ENCODE assay signal across 9 mouse cellular contexts in genomic region chr8:71728826-71729620, GRCm38 (mm10). TPM values are rescaled to one million over a fixed set of nuclear protein-coding genes. Genes with fewer than 3 reads are reported as not detected.
DNase-seq lines count a peak whose midpoint lies in the region; ATAC-seq and TF ChIP-seq lines count a peak whose summit lies in the region.
"Had no signal": no experiment of that assay in that cellular context is flagged by ENCODE, and none has a peak within 500 bp of the region (broad histone marks: within the 10 kb centered on the region; RNA-seq: fewer than 3 reads in every experiment).

No protein-coding gene starts in this region.

- H3K9ac ChIP-seq in heart, embryonic 13.5 days: peak overlapping the region; percentile 58
- peak overlapping the region; percentile 60; the same call in 1 of the 2 replicates for H3K9ac ChIP-seq in ES-E14 (ENCODE audit: insufficient read depth, low read depth, low read length, poor library complexity, severe bottlenecking)
- H3K9ac ChIP-seq in limb, embryonic 15.5 days: no peak overlapping the region

- H3K4me3 ChIP-seq in heart, embryonic 13.5 days: peak overlapping the region; percentile 38
- peak overlapping the region; percentile 24 to 70; a peak in 3 of 4 replicates for H3K4me3 ChIP-seq in ES-E14 (ENCODE audit: insufficient read depth in 1 of 2, low read depth in 1 of 2, low read length in 2 of 2, poor library complexity in 1 of 2, severe bottlenecking in 1 of 2)
- peak overlapping the region; percentile 28; the same call in 1 of the 2 replicates for H3K4me3 ChIP-seq in limb, embryonic 15.5 days

- peaks cover 71% of the 10 kb centered on the region for H3K27me3 ChIP-seq in heart, embryonic 13.5 days (replicated peaks)
- peaks cover 46% of the 10 kb centered on the region for H3K27me3 ChIP-seq in limb, embryonic 15.5 days
- H3K27me3 ChIP-seq in splenic B cell, adult 2 months (ENCODE audit: control insufficient read depth, insufficient read depth, low read length, poor library complexity, severe bottlenecking): no peaks in the 10 kb centered on the region
- H3K27me3 ChIP-seq: Patski had no signal

- no peak overlapping the region for H3K27ac ChIP-seq in heart, embryonic 13.5 days (replicated peaks)
- H3K27ac ChIP-seq in ES-E14 (ENCODE audit: insufficient read depth, low read depth, low read length, poor library complexity, severe bottlenecking): no peak overlapping the region
- H3K27ac ChIP-seq in limb, embryonic 15.5 days: no peak overlapping the region

- DNase-seq in heart, adult 8-10 months (ENCODE audit: low spot score): no peak
- no peak for DNase-seq in ES-E14 (ENCODE audit: low read depth, low spot score)
- DNase-seq in splenic B cell, adult 2 months (ENCODE audit: low read depth, low spot score): peak; percentile 49
- DNase-seq in right cerebral cortex, adult 2 months (ENCODE audit: low spot score in 2 of 2): no peak
- DNase-seq in kidney, adult 9 months: no peak

- H3K36me3 ChIP-seq in heart, embryonic 13.5 days: no peaks in the 10 kb centered on the region
- no peaks in the 10 kb centered on the region for H3K36me3 ChIP-seq in ES-E14 (ENCODE audit: control insufficient read depth, insufficient read depth, low read length, poor library complexity, severe bottlenecking)
- no peaks in the 10 kb centered on the region for H3K36me3 ChIP-seq in limb, embryonic 15.5 days
- no peaks in the 10 kb centered on the region for H3K36me3 ChIP-seq in splenic B cell, adult 2 months (ENCODE audit: control insufficient read depth, insufficient read depth, low read length, poor library complexity, severe bottlenecking)

- ATAC-seq in heart, embryonic 13.5 days (ENCODE audit: extremely low read depth, insufficient number of reproducible peaks, low FRiP score, low TSS enrichment): no peak
- ATAC-seq in erythroid progenitor cell, adult 5-6 weeks (replicated peaks; ENCODE audit: low FRiP score, poor library complexity, severe bottlenecking): 0 out of 2 replicates have a peak, but pooled peaks have one; percentile 43
- ATAC-seq in limb, embryonic 15.5 days (ENCODE audit: insufficient number of reproducible peaks, low FRiP score, low TSS enrichment, low read depth): no peak
- ATAC-seq: Patski had no signal

- H3K4me2 ChIP-seq in heart, embryonic 13.5 days: peak overlapping the region; percentile 68
- peak overlapping the region; percentile 55 for H3K4me2 ChIP-seq in limb, embryonic 15.5 days

- 9% methylated on average over 15 of the region's 16 CpGs for WGBS in heart, embryonic 13.5 days
- 4% methylated on average over 16 of the region's 16 CpGs for WGBS in limb, embryonic 15.5 days

- H3K9me3 ChIP-seq in heart, embryonic 13.5 days: no peaks in the 10 kb centered on the region
- no peaks in the 10 kb centered on the region for H3K9me3 ChIP-seq in ES-E14 (ENCODE audit: control insufficient read depth, insufficient read depth, low read depth, low read length)
- H3K9me3 ChIP-seq in limb, embryonic 15.5 days: no peaks in the 10 kb centered on the region

- in situ Hi-C loops in ES-E14 (cut with MboI; ENCODE audit: low sequenced_read_pairs in 2 of 2, unreplicated experiment in 2 of 2): no loop called here

- peaks cover 19% of the 10 kb centered on the region; the same call in 1 of the 2 replicates for H3K4me1 ChIP-seq in heart, embryonic 13.5 days
- H3K4me1 ChIP-seq in ES-E14 (ENCODE audit: control insufficient read depth in 2 of 2, insufficient read depth in 2 of 2, low read length in 2 of 2, poor library complexity in 1 of 2): peaks cover 6 to 18% of the 10 kb centered on the region in 2 experiments
- H3K4me1 ChIP-seq in limb, embryonic 15.5 days: peaks cover 23% of the 10 kb centered on the region

TF ChIP-seq in ES-E14, 5 proteins besides CTCF, POLR2A, EP300 and RAD21:
- TF ChIP-seq MAFK (IDR thresholded peaks at IDR 0.05; ENCODE audit: insufficient read depth, low read depth, low read length) (no peak), ZNF384 (IDR thresholded peaks at IDR 0.05; ENCODE audit: low read depth, low read length) (no peak), CHD2 (IDR thresholded peaks at IDR 0.05; ENCODE audit: low read depth, low read length) (no peak), HCFC1 (IDR thresholded peaks at IDR 0.05; ENCODE audit: borderline replicate concordance, insufficient read depth, low read length) (no peak), ZC3H11A (IDR thresholded peaks at IDR 0.05; ENCODE audit: borderline replicate concordance, low read depth, low read length) (no peak)
TF ChIP-seq in ES-E14: peak in this region for 0.

RNA-seq across cellular contexts. Expression of gene Fcho1, which starts 3.5 kb away (rescaled TPM):
- 1.7 and 2.3 TPM in 2 replicates for polyA plus RNA-seq in heart, embryonic 13.5 days (2015; fragmentation: Nextera tagmentation; extraction: Ambion mirVana)
- total RNA-seq in heart, adult 8-10 months (2022): 1 to 10 TPM in 1 of 4 experiments, under 1 TPM in 3; 0.14 to 1.5 (median 0.68) TPM
- total RNA-seq in ES-E14 (2012; rRNA removed): 21.9 and 45.1 TPM in 2 replicates
- total RNA-seq in erythroid progenitor cell, adult 5-6 weeks (2015; ENCODE audit: low replicate concordance): 152 and 165 TPM in 2 replicates
- total RNA-seq in erythroid progenitor cell, adult 5-6 weeks (2017; ENCODE audit: low replicate concordance): 245 and 276 TPM in 2 replicates
- polyA plus RNA-seq in limb, embryonic 15.5 days (2015; fragmentation: Nextera tagmentation; extraction: Ambion mirVana): 7.7 and 8.9 TPM in 2 replicates

RNA-seq across cellular contexts. Expression of gene B3gnt3, which starts 27.4 kb away (rescaled TPM):
- 2.8 and 3.3 TPM in 2 replicates for polyA plus RNA-seq in heart, embryonic 13.5 days (2015; fragmentation: Nextera tagmentation; extraction: Ambion mirVana)
- total RNA-seq in heart, adult 8-10 months (2022): 1 to 10 TPM; 4.0 to 6.9 (median 5.3) TPM
- total RNA-seq in ES-E14 (2012; rRNA removed): 1.1 and 1.3 TPM in 2 replicates
- total RNA-seq in erythroid progenitor cell, adult 5-6 weeks (2015; ENCODE audit: low replicate concordance): 12.2 and 12.3 TPM in 2 replicates
- total RNA-seq in erythroid progenitor cell, adult 5-6 weeks (2017; ENCODE audit: low replicate concordance): 10.9 and 14.4 TPM in 2 replicates
- polyA plus RNA-seq in limb, embryonic 15.5 days (2015; fragmentation: Nextera tagmentation; extraction: Ambion mirVana): 1.7 and 2.6 TPM in 2 replicates

RNA-seq across cellular contexts. Expression of gene Insl3, which starts 40.0 kb away (rescaled TPM):
- polyA plus RNA-seq in heart, embryonic 13.5 days (2015; fragmentation: Nextera tagmentation; extraction: Ambion mirVana): 1.5 and 2.1 TPM in 2 replicates
- 1 to 10 TPM; 2.2 to 4.6 (median 2.5) TPM for total RNA-seq in heart, adult 8-10 months (2022)
- total RNA-seq in ES-E14 (2012; rRNA removed): 3.0 and 5.1 TPM in 2 replicates
- total RNA-seq in erythroid progenitor cell, adult 5-6 weeks (2015; ENCODE audit: low replicate concordance): 3.6 TPM in 1 of 2 replicates, not detected in the other
- not detected in 2 replicates for total RNA-seq in erythroid progenitor cell, adult 5-6 weeks (2017; ENCODE audit: low replicate concordance)
- 0.63 and 0.96 TPM in 2 replicates for polyA plus RNA-seq in limb, embryonic 15.5 days (2015; fragmentation: Nextera tagmentation; extraction: Ambion mirVana)

RNA-seq across cellular contexts. Expression of gene Jak3, which starts 52.9 kb away (rescaled TPM):
- polyA plus RNA-seq in heart, embryonic 13.5 days (2015; fragmentation: Nextera tagmentation; extraction: Ambion mirVana): 7.6 and 7.7 TPM in 2 replicates
- 10 to 100 TPM in 1 of 4 experiments, 1 to 10 TPM in 3; 6.4 to 10.3 (median 7.6) TPM for total RNA-seq in heart, adult 8-10 months (2022)
- 19.0 and 27.3 TPM in 2 replicates for total RNA-seq in ES-E14 (2012; rRNA removed)
- 2.1 and 5.4 TPM in 2 replicates for total RNA-seq in erythroid progenitor cell, adult 5-6 weeks (2015; ENCODE audit: low replicate concordance)
- total RNA-seq in erythroid progenitor cell, adult 5-6 weeks (2017; ENCODE audit: low replicate concordance): 0.68 and 0.90 TPM in 2 replicates
- polyA plus RNA-seq in limb, embryonic 15.5 days (2015; fragmentation: Nextera tagmentation; extraction: Ambion mirVana): 5.3 and 6.4 TPM in 2 replicates

RNA-seq across cellular contexts. Expression of gene Unc13a, which starts 57.5 kb away (rescaled TPM):
- 0.39 and 0.40 TPM in 2 replicates for polyA plus RNA-seq in heart, embryonic 13.5 days (2015; fragmentation: Nextera tagmentation; extraction: Ambion mirVana)
- 1 to 10 TPM in 1 of 4 experiments, under 1 TPM in 3; 0.49 to 1.4 (median 0.57) TPM for total RNA-seq in heart, adult 8-10 months (2022)
- total RNA-seq in ES-E14 (2012; rRNA removed): 3.0 and 9.1 TPM in 2 replicates
- total RNA-seq in erythroid progenitor cell, adult 5-6 weeks (2015; ENCODE audit: low replicate concordance): not detected in 2 replicates
- total RNA-seq in erythroid progenitor cell, adult 5-6 weeks (2017; ENCODE audit: low replicate concordance): not detected in 2 replicates
- 0.69 and 0.76 TPM in 2 replicates for polyA plus RNA-seq in limb, embryonic 15.5 days (2015; fragmentation: Nextera tagmentation; extraction: Ambion mirVana)
